Mouse (Mus musculus) lung, embryonic 15.5 days (tissue): ENCODE results near the gene Fubp3. TPM values are rescaled to one million over a fixed set of nuclear protein-coding genes. Genes with fewer than 3 reads are reported as not detected.
A peak's percentile ranks its signal among the peaks of the same experiment; 100 is the strongest.

Source experiments
- ATAC-seq: fragments of 200-750 bp; cut with Nextera tagmentation; 2 replicates; pipeline ENCODE4 v1.8.0; 2017; ENCODE audit warnings: moderate number of reproducible peaks, borderline replicate concordance; ENCODE audit not compliant: low FRiP score, low TSS enrichment; ENCODE audit errors: extremely low read depth
- H3K27ac ChIP-seq: fragments of 300-500 bp; sonication (generic); 2 replicates; pipeline ENCODE4 v1.5.1; 2015; ENCODE audit warnings: moderate library complexity, mild to moderate bottlenecking, inconsistent platforms
- H3K27me3 ChIP-seq: fragments of 300-500 bp; sonication (generic); 2 replicates; pipeline ENCODE4 v1.6.1; 2015; ENCODE audit warnings: inconsistent platforms
- H3K36me3 ChIP-seq: fragments of 300-500 bp; sonication (generic); 2 replicates; pipeline ENCODE4 v1.6.1; 2015; ENCODE audit warnings: inconsistent platforms
- H3K4me1 ChIP-seq: fragments of 300-500 bp; sonication (generic); 2 replicates; pipeline ENCODE4 v1.6.1; 2015; ENCODE audit warnings: inconsistent platforms
- H3K4me2 ChIP-seq: fragments of 300-500 bp; sonication (generic); 2 replicates; pipeline ENCODE4 v1.6.1; 2015; ENCODE audit warnings: inconsistent platforms, mild to moderate bottlenecking, moderate library complexity
- H3K4me3 ChIP-seq: fragments of 300-500 bp; sonication (generic); 2 replicates; pipeline ENCODE4 v1.5.1; 2015; ENCODE audit warnings: mild to moderate bottlenecking, inconsistent platforms
- H3K9ac ChIP-seq: fragments of 300-500 bp; sonication (generic); 2 replicates; pipeline ENCODE4 v1.6.1; 2015; ENCODE audit warnings: inconsistent platforms
- H3K9me3 ChIP-seq: fragments of 300-500 bp; sonication (generic); 2 replicates; pipeline ENCODE4 v1.6.1; 2016; ENCODE audit warnings: inconsistent platforms
- WGBS: fragments of 180-500 bp; shearing (Covaris S2); methylation state at CpG from one replicate; pipeline ENCODE4 v1.1.7; 2015; 5-methylcytosine and 5-hydroxymethylcytosine counted together
- polyA plus RNA-seq: library from polyadenylated mRNA; unstranded; fragments of >200 nt; fragmentation: Nextera tagmentation; extraction: Ambion mirVana; gene quantifications from 2 replicates; pipeline ENCODE4 v1.2.1, GENCODE M21; 2015

Gene Fubp3
- polyA plus RNA-seq, 1 experiment from 2014 or later = 81.8 TPM

- Histone ChIP-seq H3K27ac (peak overlapping the region; percentile 81), H3K4me2 (peak overlapping the region; percentile 78), H3K4me3 (peak overlapping the region; percentile 83), H3K36me3 (peaks cover 12% of the 10 kb centered on the region; the same call in 1 of the 2 replicates), H3K9me3 (no peaks in the 10 kb centered on the region), H3K27me3 (no peaks in the 10 kb centered on the region), H3K4me1 (peaks cover 13% of the 10 kb centered on the region), H3K9ac (peak overlapping the region; percentile 93)
- no peak; the same call in 1 of the 2 replicates for ATAC-seq
- WGBS = 2% methylated on average over 40 of the region's 41 CpGs
Observed at GRCm38 (mm10) chr2:31572915-31573635, 624 bp downstream of the Fubp3 start.

GRCm38 (mm10) chr2:31581617-31582016, 9.2 kb downstream of the Fubp3 start:
- WGBS = 84% methylated on average over 2 of the region's 2 CpGs
- Histone ChIP-seq H3K4me1 (no peaks in the 10 kb centered on the region), H3K4me2 (no peak overlapping the region), H3K4me3 (no peak overlapping the region), H3K9ac (no peak overlapping the region), H3K9me3 (no peaks in the 10 kb centered on the region), H3K27me3 (no peaks in the 10 kb centered on the region), H3K36me3 (peaks cover 25% of the 10 kb centered on the region; the same call in 1 of the 2 replicates), H3K27ac (no peak overlapping the region)
- no peak for ATAC-seq

GRCm38 (mm10) chr2:31591799-31592484, 19.5 kb downstream of the Fubp3 start:
- 69% methylated on average over 9 of the region's 9 CpGs for WGBS
- Histone ChIP-seq H3K4me2 (no peak overlapping the region), H3K9me3 (no peaks in the 10 kb centered on the region), H3K9ac (no peak overlapping the region), H3K36me3 (peaks cover 38% of the 10 kb centered on the region), H3K27ac (no peak overlapping the region), H3K27me3 (no peaks in the 10 kb centered on the region), H3K4me3 (no peak overlapping the region), H3K4me1 (no peaks in the 10 kb centered on the region)
- ATAC-seq = no peak

GRCm38 (mm10) chr2:31607555-31607954, 35.1 kb downstream of the Fubp3 start:
- H3K36me3 ChIP-seq = peaks cover 85% of the 10 kb centered on the region

GRCm38 (mm10) chr2:31609859-31610261, 37.4 kb downstream of the Fubp3 start:
- H3K4me1 ChIP-seq = no peaks in the 10 kb centered on the region
- peaks cover 90% of the 10 kb centered on the region for H3K36me3 ChIP-seq
- no peak for ATAC-seq
- no peak overlapping the region for H3K4me2 ChIP-seq
- no peak overlapping the region for H3K27ac ChIP-seq
- H3K4me3 ChIP-seq = no peak overlapping the region
- H3K9me3 ChIP-seq = no peaks in the 10 kb centered on the region
- no peak overlapping the region for H3K9ac ChIP-seq
- 28% methylated on average over 7 of the region's 7 CpGs for WGBS
- H3K27me3 ChIP-seq = no peaks in the 10 kb centered on the region

More at GRCm38 (mm10) chr2:31607555-31607954, 35.1 kb downstream of the Fubp3 start:
- H3K9ac ChIP-seq = no peak overlapping the region
- H3K4me2 ChIP-seq = no peak overlapping the region
- H3K27ac ChIP-seq = no peak overlapping the region
- WGBS = 71% methylated on average over 1 of the region's 1 CpGs
- H3K4me3 ChIP-seq = no peak overlapping the region
- H3K27me3 ChIP-seq = no peaks in the 10 kb centered on the region
- H3K9me3 ChIP-seq = no peaks in the 10 kb centered on the region
- no peaks in the 10 kb centered on the region for H3K4me1 ChIP-seq
- ATAC-seq = no peak

GRCm38 (mm10) chr2:31610922-31611321, 38.5 kb downstream of the Fubp3 start:
- H3K4me1 ChIP-seq = no peaks in the 10 kb centered on the region

GRCm38 (mm10) chr2:31611400-31611799, 38.9 kb downstream of the Fubp3 start:
- Histone ChIP-seq H3K4me1 (no peaks in the 10 kb centered on the region), H3K27me3 (no peaks in the 10 kb centered on the region), H3K4me3 (no peak overlapping the region), H3K9ac (no peak overlapping the region), H3K9me3 (no peaks in the 10 kb centered on the region), H3K36me3 (peaks cover 86% of the 10 kb centered on the region), H3K27ac (no peak overlapping the region), H3K4me2 (no peak overlapping the region)
- no peak; the same call in 1 of the 2 replicates for ATAC-seq
- WGBS = 82% methylated on average over 8 of the region's 8 CpGs

More at GRCm38 (mm10) chr2:31610922-31611321, 38.5 kb downstream of the Fubp3 start:
- Histone ChIP-seq H3K4me2 (no peak overlapping the region), H3K27me3 (no peaks in the 10 kb centered on the region), H3K9me3 (no peaks in the 10 kb centered on the region), H3K36me3 (peaks cover 89% of the 10 kb centered on the region), H3K27ac (no peak overlapping the region), H3K9ac (no peak overlapping the region), H3K4me3 (no peak overlapping the region)
- WGBS = 70% methylated on average over 4 of the region's 4 CpGs
- ATAC-seq = no peak

GRCm38 (mm10) chr2:31612627-31613026, 40.2 kb downstream of the Fubp3 start:
- Histone ChIP-seq H3K9ac (no peak overlapping the region), H3K4me2 (no peak overlapping the region), H3K4me3 (no peak overlapping the region), H3K4me1 (no peaks in the 10 kb centered on the region), H3K27ac (no peak overlapping the region), H3K27me3 (no peaks in the 10 kb centered on the region), H3K36me3 (peaks cover 83% of the 10 kb centered on the region), H3K9me3 (no peaks in the 10 kb centered on the region)
- WGBS = 79% methylated on average over 6 of the region's 6 CpGs
- no peak for ATAC-seq

GRCm38 (mm10) chr2:31613781-31614180, 41.3 kb downstream of the Fubp3 start:
- 84% methylated on average over 7 of the region's 7 CpGs for WGBS
- H3K4me3 ChIP-seq = no peak overlapping the region
- H3K4me2 ChIP-seq = no peak overlapping the region
- ATAC-seq = no peak
- H3K27ac ChIP-seq = no peak overlapping the region
- no peaks in the 10 kb centered on the region for H3K9me3 ChIP-seq
- peaks cover 77% of the 10 kb centered on the region for H3K36me3 ChIP-seq
- no peaks in the 10 kb centered on the region for H3K27me3 ChIP-seq
- H3K9ac ChIP-seq = no peak overlapping the region
- no peaks in the 10 kb centered on the region for H3K4me1 ChIP-seq

GRCm38 (mm10) chr2:31618484-31619161, 46.2 kb downstream of the Fubp3 start:
- Histone ChIP-seq H3K4me3 (no peak overlapping the region), H3K27ac (no peak overlapping the region), H3K4me1 (no peaks in the 10 kb centered on the region), H3K9ac (no peak overlapping the region), H3K36me3 (peaks cover 33% of the 10 kb centered on the region), H3K9me3 (no peaks in the 10 kb centered on the region), H3K4me2 (no peak overlapping the region), H3K27me3 (no peaks in the 10 kb centered on the region)
- ATAC-seq = no peak
- WGBS = 82% methylated on average over 14 of the region's 14 CpGs

GRCm38 (mm10) chr2:31619208-31619607, 46.8 kb downstream of the Fubp3 start:
- H3K9ac ChIP-seq = no peak overlapping the region
- peaks cover 27% of the 10 kb centered on the region for H3K36me3 ChIP-seq
- H3K4me2 ChIP-seq = no peak overlapping the region
- H3K9me3 ChIP-seq = no peaks in the 10 kb centered on the region
- H3K4me3 ChIP-seq = no peak overlapping the region
- H3K4me1 ChIP-seq = no peaks in the 10 kb centered on the region
- H3K27me3 ChIP-seq = no peaks in the 10 kb centered on the region
- no peak for ATAC-seq
- no peak overlapping the region for H3K27ac ChIP-seq
- WGBS = 89% methylated on average over 6 of the region's 6 CpGs

- 43% methylated on average over 3 of the region's 3 CpGs for WGBS
- H3K27ac ChIP-seq = no peak overlapping the region
- no peak for ATAC-seq
Observed at GRCm38 (mm10) chr2:31633531-31633930, 61.1 kb downstream of the Fubp3 start.

More at GRCm38 (mm10) chr2:31633531-31633930, 61.1 kb downstream of the Fubp3 start:
- H3K9ac ChIP-seq = no peak overlapping the region
- no peaks in the 10 kb centered on the region for H3K36me3 ChIP-seq
- no peak overlapping the region for H3K4me3 ChIP-seq
- H3K4me2 ChIP-seq = no peak overlapping the region
- H3K9me3 ChIP-seq = no peaks in the 10 kb centered on the region
- peaks cover 80% of the 10 kb centered on the region for H3K27me3 ChIP-seq
- H3K4me1 ChIP-seq = peaks cover 27% of the 10 kb centered on the region
